Mouse (Mus musculus) E14TG2a.4 (cell line): ENCODE data around the gene Pou6f1.
A peak's percentile ranks its signal among the peaks of the same experiment; 100 is the strongest.
"Not testable (repeated sequence)": the region's sequence is repeated elsewhere in the genome, so short reads cannot be mapped to it uniquely, and the experiment has no call there.

Source experiments
- H3K27me3 ChIP-seq: 2 replicates; pipeline ENCODE4 v1.6.1; 2014; ENCODE audit warnings: low read length, control low read depth; ENCODE audit not compliant: insufficient read depth
- H3K36me3 ChIP-seq: 2 replicates; pipeline ENCODE4 v1.6.1; 2014; ENCODE audit warnings: low read length, control low read depth; ENCODE audit not compliant: insufficient read depth
- H3K4me1 ChIP-seq: replicated peaks from 2 replicates; pipeline ENCODE4 v1.6.1; 2014; ENCODE audit warnings: low read depth, low read length, control low read depth
- H3K4me3 ChIP-seq: replicated peaks from 2 replicates; pipeline ENCODE4 v1.5.1; 2014; ENCODE audit warnings: mild to moderate bottlenecking, low read length
- H3K9me3 ChIP-seq: 2 replicates; pipeline ENCODE4 v1.6.1; 2014; ENCODE audit warnings: low read length, control low read depth
- CTCF ChIP-seq: conservative IDR thresholded peaks from 2 replicates; pipeline ENCODE4 v1.5.1; 2014; ENCODE audit warnings: low read length
- NANOG ChIP-seq: IDR thresholded peaks from 2 replicates; pipeline ENCODE4 v1.6.1; 2014; ENCODE audit warnings: borderline replicate concordance, low read length, mixed read lengths
- POU5F1 ChIP-seq: IDR thresholded peaks from 2 replicates; pipeline ENCODE4 v1.6.1; 2014; ENCODE audit warnings: low read length, borderline replicate concordance

Pou6f1 gene

DNA sequence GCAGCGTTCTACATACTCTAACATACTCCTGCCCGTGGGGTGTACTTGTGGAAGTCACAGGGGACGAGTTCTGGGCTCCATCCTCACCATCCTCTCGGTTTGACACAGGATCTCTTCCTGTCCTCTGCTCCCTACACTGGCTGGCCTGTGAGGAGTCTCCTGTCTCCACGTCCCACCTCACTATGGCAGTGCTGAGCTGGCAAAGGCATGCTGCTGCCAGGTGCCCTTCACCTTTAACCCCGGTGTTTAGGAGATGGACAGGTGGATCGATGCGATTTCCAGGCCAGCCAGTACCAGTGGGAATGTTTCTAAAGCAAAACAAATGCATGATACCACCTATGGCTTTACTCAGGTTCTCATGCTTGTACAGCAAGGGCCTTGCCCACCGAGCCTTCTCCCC is 24.0 kb upstream of the Pou6f1 start:
- Histone ChIP-seq H3K36me3 (peaks cover 68% of the 10 kb centered on the region), H3K27me3 (no peaks in the 10 kb centered on the region), H3K4me3 (no peak overlapping the region), H3K4me1 (peaks cover 88% of the 10 kb centered on the region), H3K9me3 (no peaks in the 10 kb centered on the region)
- TF ChIP-seq CTCF = no peak
- no peak for TF ChIP-seq NANOG
- TF ChIP-seq POU5F1 = no peak

DNA sequence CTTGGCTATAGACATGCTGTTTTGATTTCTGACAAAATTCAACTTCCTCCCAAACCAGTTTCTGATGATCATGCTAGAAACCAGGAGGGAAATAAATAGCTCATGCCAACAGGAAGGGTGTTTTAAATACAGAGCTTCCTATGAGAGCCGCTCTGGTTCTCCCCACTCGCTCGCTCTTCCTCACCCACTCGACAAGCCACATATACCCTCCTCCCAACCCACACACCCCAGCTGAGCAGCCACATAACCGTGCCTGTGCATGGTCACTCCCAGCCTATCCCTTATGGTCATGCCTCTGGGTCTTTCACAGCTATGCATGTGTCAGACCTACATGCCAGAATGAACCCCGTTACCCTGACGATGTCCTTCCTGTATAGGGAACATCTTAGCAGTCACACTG is 22.4 kb upstream of the Pou6f1 start:
- Histone ChIP-seq H3K4me1 (peaks cover 88% of the 10 kb centered on the region), H3K36me3 (peaks cover 83% of the 10 kb centered on the region), H3K4me3 (no peak overlapping the region), H3K27me3 (no peaks in the 10 kb centered on the region), H3K9me3 (no peaks in the 10 kb centered on the region)
- TF ChIP-seq POU5F1 = no peak
- no peak for TF ChIP-seq NANOG
- no peak for TF ChIP-seq CTCF

DNA sequence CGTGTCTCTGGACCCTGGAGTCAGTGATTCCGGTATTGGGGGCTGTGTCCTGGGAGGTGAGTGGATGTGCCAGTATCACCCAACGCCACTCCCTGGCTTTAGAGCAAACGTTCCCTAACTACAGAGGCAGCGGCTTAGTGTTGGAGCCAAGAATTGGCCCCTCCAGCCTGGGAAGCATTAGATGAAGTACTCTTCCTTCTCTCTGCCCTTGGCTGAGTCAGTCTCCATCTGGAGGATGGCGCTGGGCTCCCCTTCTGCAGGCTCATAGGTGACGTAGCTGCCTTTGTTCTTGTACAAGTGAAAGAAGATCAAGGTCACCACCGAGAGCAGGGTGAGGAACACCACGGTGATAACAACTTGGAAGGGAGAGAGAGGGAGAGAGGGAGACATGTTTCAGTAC is 21.9 kb upstream of the Pou6f1 start:
- H3K4me3 ChIP-seq, H3K9me3 ChIP-seq, H3K27me3 ChIP-seq: not testable (repeated sequence)
- H3K4me1 ChIP-seq = peaks cover 88% of the 10 kb centered on the region
- peaks cover 88% of the 10 kb centered on the region for H3K36me3 ChIP-seq

DNA sequence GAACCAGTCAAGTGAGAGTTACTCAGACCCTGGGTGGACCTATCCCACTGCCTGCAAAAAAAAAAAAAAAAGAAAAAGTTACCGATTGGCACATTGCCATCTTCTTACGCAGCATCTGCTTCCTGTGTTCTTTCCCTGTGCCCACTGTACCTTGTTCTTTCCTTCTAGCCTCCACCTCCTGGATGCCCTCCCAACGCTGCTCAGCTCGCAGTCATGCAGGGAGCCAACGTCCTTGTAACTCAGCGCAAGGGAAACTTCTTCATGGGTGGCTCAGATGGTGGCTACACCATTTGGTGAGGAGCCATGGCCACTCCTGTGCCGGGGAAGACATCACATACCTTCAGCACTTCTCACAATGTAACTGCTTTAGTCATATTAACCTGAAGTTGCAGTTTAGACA is 19.4 kb upstream of the Pou6f1 start:
- Histone ChIP-seq H3K9me3 (no peaks in the 10 kb centered on the region), H3K4me1 (peaks cover 74% of the 10 kb centered on the region), H3K4me3 (no peak overlapping the region), H3K27me3 (no peaks in the 10 kb centered on the region), H3K36me3 (peaks cover 75% of the 10 kb centered on the region)
- TF ChIP-seq CTCF = no peak
- TF ChIP-seq POU5F1 = no peak
- TF ChIP-seq NANOG = no peak

DNA sequence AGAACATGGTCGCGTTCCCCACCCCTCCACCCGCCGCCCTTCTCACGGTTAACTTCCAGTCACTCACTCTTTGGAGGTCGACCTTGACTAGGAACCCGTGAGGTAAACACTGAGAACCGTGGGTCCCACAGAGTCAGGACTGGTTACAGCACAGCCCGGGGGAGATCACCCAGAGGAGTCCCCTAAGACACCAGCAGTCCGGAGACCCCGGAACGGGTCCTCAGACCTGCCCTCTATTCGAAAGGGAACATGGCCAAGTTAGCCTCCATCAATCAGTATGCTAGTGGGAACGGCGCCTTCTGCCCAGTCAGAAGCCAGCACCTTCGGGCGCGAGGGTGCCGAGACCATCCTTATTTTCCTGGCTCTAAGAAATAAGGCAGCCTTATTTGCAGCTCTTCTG is 16.4 kb upstream of the Pou6f1 start:
- peaks cover 53% of the 10 kb centered on the region for H3K4me1 ChIP-seq
- peaks cover 48% of the 10 kb centered on the region for H3K36me3 ChIP-seq
- H3K27me3 ChIP-seq = no peaks in the 10 kb centered on the region
- H3K4me3 ChIP-seq = peak overlapping the region; percentile 97
- no peak for TF ChIP-seq POU5F1
- no peak for TF ChIP-seq CTCF
- no peak for TF ChIP-seq NANOG
- no peaks in the 10 kb centered on the region for H3K9me3 ChIP-seq

DNA sequence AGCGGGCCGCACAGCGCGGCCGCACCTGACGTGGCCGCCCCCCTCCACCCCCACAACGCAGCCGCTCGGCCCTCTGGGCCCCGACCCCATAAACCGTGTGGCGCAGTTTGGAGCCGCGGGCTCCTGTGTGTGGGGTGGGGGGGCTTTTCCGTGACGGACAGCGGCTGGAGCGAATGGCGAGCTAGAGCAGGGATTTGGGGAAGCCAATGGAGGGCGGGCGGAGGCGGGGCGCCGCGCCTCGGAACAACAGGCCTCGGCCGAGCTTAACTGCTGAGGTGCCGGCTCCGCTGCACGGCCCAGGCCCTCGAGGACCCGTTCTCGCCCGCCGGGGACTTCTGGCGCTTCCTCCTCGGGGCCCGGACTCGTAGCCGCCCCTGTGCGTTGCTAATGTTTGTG is 16.0 kb upstream of the Pou6f1 start:
- Histone ChIP-seq H3K4me3 (peak overlapping the region; percentile 97), H3K4me1 (peaks cover 52% of the 10 kb centered on the region), H3K9me3 (no peaks in the 10 kb centered on the region), H3K27me3 (no peaks in the 10 kb centered on the region), H3K36me3 (peaks cover 44% of the 10 kb centered on the region)
- no peak for TF ChIP-seq POU5F1
- TF ChIP-seq NANOG = no peak
- no peak for TF ChIP-seq CTCF

DNA sequence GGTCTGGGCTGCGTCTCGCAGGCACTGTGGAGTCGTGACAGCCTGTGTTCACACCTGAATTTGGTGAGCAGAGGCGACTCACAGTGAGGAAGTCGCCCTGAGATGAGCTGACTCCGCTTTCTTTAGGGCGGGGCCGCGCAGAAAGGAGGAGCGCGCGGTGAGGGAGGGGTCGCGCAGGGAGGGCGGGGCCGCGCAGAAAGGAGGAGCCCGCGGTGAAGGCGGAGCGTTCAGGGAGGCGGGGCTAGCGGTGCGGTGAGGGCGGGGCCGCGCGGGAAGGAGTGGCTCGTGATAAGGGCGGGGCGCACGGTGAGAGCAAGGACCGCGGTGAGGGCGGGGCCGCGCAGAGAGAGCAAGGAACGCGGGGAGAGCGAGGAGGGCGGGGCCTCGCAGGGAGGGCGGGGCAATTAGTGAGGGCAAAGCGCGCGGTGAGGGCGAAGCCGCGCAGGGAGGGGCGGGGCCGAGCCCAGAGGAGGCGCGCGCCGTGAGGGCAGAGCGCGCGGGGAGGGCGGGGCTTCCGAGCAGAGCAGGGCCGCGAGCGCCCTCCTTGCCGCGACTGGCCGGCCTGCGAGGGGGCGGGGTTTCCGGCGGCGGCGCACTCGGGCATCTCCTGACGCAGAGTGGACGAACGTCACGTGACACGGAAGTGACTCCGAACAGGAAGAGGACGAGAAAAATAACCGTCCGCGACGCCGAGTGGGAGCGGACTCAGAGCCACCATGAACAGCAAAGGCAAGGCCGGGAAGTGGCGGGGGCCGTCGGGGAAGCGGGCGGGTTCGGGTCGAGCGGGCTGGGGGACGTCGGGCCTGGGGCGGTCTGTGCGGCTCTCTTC is 15.4 kb upstream of the Pou6f1 start, which contains the start of gene Dazap2:
Dazap2 (plus strand) TSS at position 354 of the 829 bp plus-strand sequence.
- TF ChIP-seq CTCF = no peak
- no peak for TF ChIP-seq NANOG
- TF ChIP-seq POU5F1 = no peak
- peaks cover 55% of the 10 kb centered on the region for H3K4me1 ChIP-seq
- H3K36me3 ChIP-seq = peaks cover 38% of the 10 kb centered on the region
- H3K4me3 ChIP-seq = peak within 1 kb of the TSS; percentile 97
- H3K27me3 ChIP-seq = no peaks in the 10 kb centered on the region
- no peaks in the 10 kb centered on the region for H3K9me3 ChIP-seq

DNA sequence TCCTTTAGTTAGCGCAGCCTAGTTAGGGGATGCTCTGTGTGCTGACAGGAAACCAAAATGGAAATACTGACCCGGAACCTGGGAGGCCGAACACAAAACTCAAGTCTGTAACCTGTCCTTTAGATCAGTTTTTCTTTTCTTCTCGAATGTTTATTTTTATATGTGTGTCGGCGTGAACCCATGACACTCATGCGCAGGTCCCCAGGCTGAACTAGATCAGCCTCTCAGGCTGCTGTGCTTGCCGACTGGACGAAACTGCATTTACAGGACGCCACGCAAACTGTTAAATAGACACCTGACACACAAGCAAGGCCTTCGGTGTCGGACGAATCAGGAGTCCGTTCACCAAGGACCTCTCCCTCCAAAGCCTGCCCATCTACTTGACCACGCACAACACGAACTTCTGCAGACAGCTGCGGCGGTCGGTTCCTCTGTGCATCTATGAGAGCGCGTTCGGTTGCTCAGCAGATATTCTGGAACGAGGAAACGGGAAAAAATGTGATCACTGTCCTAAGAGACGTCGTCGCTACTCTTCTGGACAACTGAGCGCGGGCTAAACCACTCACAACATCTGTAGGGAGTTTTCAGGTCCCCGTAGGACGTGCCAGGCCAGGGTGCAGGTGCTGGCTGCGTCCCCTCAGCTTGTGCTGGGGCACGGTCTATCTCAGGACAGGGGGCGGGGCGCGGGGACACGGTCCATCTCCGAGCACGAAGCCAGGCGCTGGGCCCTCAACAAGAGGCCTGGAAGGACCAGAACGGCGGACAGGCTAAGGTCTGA is 14.6 kb upstream of the Pou6f1 start:
- peaks cover 30% of the 10 kb centered on the region for H3K36me3 ChIP-seq
- TF ChIP-seq CTCF = no peak
- no peak for TF ChIP-seq POU5F1
- TF ChIP-seq NANOG = no peak
- no peaks in the 10 kb centered on the region for H3K9me3 ChIP-seq
- peaks cover 59% of the 10 kb centered on the region for H3K4me1 ChIP-seq
- H3K27me3 ChIP-seq = no peaks in the 10 kb centered on the region
- H3K4me3 ChIP-seq = peak overlapping the region; percentile 81
